Mouse (Mus musculus) MN1 (cell line): ENCODE data around the gene Slamf1.
"Not testable (repeated sequence)": the region's sequence is repeated elsewhere in the genome, so short reads cannot be mapped to it uniquely, and the experiment has no call there.

Experiments
- DNase-seq: peaks from one replicate; pipeline ENCODE4 v3.0.0-alpha.2; 2016; ENCODE audit warnings: low spot score

Slamf1 gene

DNA sequence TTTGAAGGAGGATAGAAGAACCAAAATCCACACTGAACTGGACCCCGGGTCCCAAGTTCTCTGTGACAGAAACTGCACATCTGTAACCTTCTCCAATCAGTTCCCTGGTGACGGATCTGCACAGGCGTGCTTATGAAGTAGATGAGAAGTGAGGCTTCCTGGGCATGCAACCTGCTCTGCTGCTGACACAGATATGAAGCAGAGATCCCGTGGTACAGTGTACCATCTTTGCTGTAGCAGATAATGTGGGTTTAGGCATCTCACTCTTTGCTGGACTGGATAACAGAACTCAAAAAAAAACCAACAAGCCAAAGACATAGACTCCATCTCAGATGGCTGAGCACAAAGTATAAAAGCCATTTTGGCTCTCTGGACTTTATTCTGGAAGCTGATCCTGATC lies 32.7 kb downstream of the Slamf1 start:
- no peak for DNase-seq

DNA sequence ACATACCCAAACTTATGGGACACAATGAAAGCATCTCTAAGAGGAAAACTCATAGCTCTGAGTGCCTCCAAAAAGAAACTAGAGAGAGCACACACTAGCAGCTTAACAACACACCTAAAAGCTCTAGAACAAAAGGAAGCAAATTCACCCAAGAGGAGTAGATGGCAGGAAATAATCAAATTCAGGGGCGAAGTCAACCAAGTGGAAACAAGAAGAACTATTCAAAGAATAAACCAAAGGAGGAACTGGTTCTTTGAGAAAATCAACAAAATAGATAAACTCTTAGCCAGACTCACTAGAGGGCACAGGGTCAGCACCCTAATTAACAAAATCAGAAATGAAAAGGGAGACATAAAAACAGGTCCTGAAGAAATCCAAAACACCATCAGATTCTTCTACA lies 44.1 kb downstream of the Slamf1 start:
- not testable (repeated sequence) for DNase-seq

DNA sequence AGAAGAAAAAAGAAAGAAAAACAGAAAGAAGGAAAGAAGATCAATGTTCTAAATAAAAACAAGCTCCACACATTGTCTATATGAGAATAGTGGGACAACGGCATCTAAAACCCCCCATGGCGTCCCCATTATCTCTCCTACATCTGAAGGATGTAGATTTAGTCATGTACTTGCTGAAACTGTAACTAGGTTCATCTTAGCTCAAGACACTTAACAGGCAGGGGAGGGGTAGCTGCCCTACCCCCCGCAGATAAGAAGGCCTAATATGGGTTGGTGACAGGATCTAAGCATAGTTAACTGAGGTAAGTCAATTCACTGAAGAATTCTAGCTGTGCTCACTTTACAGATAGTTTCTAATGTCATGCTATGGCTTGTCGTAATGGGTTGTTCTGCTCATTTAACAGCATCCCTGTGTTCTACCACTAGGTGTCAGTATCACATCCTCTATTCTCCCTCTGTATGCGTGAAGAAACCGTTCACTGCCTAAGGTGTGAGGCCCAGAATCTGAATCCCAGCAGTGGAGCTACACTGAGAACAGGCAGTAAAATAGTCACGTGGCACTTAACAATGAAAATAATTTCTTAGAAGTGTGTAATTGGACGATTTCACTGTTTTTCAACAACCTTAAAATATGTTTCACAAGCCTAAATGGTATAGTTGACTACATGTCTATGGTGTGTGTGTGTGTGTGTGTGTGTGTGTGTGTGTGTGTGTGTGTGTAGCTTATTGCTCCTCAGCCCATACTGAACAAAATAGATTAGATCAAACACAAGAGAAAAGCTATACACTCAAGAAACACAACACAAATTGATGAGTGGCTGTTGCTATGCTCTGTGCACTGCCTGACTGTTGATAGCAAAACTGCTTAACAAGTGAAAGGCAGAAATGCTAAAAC lies 48.9 kb downstream of the Slamf1 start:
- peak; percentile 36 for DNase-seq

DNA sequence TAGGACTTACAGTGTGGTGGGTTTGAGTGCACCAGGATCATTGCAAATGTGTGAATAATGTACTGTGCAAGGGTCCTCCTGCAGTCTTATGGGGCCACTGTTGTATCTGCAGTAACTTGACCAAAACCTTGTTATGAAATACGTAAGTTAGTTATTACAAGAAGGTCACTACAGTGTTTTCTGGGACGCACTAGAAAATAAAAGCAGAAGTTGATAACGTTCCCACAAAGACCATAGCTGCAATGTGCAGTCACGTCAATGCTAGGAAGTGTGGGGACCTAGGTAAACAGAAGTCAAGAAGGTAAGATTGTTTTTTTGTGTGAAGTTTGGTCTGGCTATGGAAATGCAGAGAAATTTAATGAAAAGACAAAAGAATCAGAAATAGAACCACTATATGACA lies 50.1 kb downstream of the Slamf1 start:
- DNase-seq, result no peak

DNA sequence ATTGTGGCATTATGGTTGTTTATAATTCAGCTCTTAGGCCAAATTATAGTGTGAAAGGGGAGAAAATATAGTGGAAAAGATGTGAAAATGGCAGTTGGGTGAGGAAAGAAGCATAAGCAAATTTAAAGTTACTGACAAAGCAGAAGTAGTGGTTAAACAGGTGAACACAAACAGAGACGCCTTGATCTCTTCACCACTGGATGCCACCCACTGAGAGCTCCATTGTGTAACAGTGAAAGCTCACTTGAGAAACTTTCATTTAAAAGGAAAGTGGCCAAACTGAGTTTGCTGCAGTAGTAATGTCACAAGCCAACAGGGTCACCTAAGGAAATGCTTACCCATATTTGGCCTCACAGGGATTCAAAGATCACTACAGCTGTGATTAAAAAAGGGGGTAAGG lies 54.4 kb downstream of the Slamf1 start:
- DNase-seq, result no peak

DNA sequence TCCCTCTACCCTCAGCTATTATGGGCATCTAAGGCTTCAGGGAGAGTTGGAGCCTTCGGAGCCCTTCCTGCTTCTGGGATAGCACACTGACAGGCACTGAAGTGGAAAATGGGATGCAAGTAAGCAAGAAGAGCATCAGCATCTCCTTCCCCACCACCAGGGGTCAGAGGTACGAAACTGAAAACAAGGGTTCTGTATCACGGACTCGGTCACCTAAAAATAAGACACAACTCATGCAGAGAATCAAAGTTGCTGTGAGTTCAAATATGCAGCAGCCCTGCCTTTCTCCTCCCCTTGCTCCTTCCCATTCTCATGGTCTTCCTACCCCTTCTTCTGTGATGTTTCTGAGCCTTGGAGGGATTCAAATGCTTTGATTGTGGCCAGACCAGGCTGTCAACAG lies 58.5 kb downstream of the Slamf1 start:
- no peak for DNase-seq

DNA sequence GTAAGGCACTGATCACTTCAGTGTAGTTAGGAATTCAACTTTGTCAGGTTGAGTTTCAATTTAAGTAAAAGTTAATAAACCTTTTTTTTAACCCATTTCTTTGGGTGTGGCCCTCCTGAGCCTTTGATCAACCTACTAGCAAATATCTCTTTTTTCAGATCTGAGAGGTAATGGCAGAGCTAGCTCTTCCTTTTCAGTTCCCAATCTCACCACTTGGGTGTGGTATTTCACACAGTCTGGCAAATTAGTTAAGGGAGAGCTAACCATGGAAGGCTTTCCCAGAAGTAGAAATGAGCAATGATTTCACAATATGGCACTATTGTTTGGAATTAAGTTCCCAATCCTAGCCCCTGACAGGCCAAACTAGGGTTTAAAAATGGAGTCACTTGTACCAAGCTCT lies 59.2 kb downstream of the Slamf1 start:
- DNase-seq, result no peak

DNA sequence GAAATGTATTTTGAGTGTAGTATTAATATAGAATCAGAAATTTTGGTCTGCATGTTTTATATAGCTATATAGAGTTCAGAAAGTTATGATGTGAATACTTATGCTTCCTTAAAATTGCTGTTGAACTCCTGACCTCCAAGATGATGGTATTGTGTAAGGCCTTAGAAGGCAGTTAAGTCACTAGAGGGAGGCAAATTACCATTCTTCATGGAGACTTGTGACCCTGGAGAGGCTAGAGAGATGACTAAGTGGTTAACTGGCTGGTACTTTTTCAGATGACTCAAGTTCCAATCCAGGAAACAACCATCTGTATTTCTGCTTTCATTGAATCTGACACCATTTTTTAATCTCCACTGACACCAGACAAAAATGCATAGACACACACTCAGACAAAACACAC lies 60.7 kb downstream of the Slamf1 start:
- DNase-seq, result no peak

DNA sequence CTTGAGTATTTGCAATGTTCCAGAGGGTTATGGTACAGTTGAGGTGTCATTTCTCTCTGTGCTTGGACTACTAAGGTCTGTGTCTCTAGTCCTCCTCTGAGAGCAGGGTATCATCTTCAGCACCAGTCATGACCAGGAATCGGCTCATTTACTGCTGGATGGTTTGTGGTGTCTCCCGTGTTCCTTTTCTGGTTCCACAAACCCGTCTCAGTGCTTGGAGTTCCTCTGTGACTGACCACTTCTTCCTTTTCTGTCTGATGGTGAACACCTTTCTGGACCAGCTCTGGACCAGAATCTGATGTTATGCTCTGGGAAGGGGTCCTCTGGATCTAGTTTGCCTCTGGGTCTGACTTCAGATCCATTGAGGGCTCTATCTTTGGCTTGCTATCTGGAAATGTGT lies 72.6 kb downstream of the Slamf1 start, which contains the start of gene Cd84:
Gene Cd84 (plus strand): TSS at position 210 of the 400 bp plus-strand sequence.
- no peak for DNase-seq

DNA sequence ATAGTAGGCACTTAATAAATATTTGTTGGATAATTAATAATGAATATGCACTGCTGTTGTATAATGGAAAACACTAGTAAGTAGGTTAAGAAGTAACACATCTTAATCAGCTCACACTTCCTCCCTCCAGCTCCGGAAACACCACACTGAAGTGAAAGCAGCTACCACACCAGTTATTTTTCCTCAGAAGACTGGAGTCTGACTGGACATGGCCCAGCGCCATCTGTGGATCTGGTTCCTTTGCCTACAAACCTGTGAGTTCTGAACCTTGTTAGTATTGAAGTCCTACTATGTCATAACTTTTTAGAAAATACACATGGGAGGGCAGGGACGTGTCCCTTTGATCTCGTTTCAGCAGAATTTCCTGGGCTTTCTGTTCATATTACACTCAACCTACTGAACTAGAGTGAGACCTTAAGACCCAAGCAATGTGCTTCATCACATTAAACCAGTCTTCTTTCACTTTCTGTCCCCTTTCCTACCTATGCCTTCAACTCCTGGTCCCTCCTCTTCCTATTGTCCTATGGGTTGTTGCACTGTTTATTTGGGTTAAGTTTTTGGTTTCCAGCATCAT lies 73.6 kb downstream of the Slamf1 start:
- DNase-seq, result no peak

DNA sequence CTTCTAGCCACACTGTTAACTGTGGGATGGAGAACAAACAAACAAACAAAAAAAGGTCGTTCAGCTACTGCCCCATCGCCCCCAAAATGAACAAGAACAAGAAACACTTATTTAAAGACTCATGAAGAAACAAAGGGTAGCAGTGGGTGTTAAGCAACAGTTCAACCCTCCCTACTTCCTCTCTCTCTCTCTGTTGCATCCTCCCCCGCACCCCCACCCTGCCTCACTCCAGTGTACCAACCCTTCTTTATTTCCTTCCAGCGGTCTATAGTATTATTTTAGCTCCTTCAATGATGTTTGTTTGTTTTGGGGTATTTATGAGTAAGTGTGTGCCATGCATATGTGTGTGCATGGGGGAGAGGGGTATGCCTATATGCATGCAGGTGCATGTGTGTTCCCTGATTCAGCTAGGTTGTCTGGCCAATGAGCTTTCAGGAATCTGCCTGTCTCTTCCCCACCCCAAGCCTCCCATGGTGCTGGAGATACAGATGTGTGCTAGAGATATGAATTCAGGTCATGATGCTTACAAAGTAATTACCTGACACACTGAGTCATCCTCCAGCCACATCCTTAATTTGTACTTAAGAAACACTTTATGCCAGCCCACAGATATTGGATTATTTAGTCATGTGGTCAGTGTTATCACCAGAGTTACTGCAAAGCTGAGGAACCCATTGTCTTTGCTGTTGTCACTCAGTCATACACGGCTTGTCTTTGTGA lies 78.3 kb downstream of the Slamf1 start:
- DNase-seq, result no peak

DNA sequence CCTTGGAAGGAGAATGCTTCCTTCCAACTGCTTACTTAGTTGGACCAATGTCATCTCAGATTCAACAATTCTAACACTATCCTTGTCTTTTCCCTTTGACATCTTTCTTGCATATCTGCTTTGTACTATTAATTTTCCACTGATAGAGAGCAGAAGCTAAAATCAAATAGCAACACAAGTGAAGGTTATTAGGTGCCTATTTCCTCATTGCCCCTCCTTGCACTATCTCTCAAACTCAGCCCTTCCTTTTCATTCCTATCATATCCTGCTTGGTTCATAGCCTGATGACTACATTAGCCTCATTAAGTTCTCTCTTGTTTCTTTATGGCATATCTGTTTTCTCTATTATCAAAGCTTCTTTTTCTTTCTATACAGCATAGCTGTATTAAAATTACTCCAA lies 81.3 kb downstream of the Slamf1 start:
- no peak for DNase-seq

DNA sequence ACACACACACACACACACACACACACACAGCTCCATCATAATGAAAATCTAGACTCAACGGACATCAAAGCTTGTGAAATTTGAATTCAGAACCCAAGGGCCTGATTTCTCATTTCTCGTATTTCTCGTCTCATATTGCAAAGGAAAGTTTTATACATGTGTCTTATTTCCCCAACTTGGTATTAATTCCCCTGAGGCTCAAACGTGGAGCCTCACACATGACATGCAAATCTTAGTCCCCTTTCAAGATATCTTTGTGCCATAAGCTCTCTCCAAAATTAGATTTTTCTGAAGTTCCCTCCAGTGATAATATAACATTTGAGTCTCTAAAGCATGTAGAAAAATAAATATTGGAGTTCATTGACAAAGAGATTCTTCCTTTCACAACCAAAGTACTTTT lies 81.8 kb downstream of the Slamf1 start:
- no peak for DNase-seq

DNA sequence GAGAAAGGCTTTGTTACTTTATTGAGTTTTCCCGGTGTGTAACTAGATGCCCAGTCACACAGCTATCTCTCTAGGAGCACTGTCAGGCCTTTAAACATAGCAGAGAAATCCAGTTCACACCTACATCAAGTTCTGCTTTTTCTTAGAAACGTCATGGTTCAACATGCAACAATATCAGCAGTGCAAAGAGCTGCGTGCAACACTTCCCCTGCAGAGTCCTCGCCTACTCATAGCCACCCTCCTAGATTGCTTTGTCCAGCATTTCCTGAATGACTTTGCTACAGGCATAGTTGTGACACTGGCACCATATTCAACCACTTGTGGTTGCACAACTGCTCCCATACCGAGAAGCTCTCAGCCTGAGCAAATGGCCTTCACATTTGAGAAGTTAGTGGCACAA lies 82.5 kb downstream of the Slamf1 start:
- no peak for DNase-seq
